Mouse (Mus musculus) 416B (cell line): ENCODE results near the gene Prok1.
A peak's percentile ranks its signal among the peaks of the same experiment; 100 is the strongest.

Experiments used
- DNase-seq: peaks from one replicate; pipeline ENCODE4 v3.0.0; 2011; ENCODE audit warnings: low read depth

The Prok1 gene

GRCm38 (mm10) chr3:107238051-107238450, 1.5 kb downstream of the Prok1 start:
- no peak for DNase-seq

DNA sequence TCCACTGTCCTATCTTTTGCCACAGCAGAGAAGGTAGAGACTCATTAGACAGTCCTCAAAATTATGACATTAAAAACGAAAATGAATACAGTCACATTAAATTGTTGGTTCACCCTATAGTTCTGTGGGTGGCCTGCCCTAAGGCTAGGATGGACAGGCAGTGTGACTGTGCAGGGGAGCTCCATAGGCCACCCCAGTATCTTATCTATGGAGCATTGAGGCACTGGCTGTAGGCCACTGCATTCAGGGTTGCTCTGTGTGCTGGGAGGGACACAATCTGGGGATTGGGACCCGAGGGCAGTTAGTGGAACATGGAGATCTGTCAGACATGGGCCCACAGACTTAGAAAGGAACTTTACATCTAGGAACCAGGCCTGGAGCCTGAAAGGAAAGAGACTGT, 5.6 kb downstream of the Prok1 start:
- no peak for DNase-seq

GRCm38 (mm10) chr3:107233351-107233813, 6.1 kb downstream of the Prok1 start:
- peak; percentile 92 for DNase-seq

DNA sequence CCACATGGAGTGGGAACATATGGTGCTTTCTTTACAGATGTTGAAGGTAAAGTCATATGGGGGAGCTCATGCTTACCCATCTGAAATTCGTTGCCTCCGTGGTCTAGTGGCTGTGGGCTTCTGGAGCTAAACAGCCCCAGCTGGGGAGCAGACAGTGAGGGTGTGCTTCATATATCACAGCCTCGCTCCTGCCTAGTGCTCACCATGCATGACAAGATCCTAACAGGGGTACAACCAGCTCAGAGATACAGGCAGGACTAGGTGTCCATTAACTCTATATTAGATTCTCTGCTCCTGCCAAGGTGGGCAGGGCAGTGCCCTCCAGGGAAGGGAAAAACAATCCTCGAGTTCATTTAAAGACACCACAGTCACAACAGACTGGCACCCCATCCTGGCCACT, 8.3 kb downstream of the Prok1 start:
- no peak for DNase-seq

DNA sequence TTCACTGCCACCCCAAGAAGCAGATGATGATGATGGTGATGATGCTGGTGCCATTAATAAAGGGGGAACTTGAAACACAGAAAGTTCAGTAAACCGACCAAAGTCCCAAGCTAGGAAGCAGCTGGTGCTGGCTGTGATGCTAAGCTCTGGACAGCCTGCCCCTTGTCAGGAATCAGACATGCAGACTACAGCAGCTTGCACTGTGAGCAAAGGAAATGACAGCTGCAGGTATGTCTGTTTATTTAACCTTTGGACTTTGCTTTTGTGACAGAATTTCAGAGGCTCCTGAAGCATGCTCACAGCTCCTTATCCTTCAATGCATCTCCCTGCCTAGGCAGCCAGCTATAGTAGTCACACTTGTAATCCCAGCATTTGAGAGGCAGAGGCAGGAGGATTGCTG, 9.0 kb downstream of the Prok1 start, which contains the start of gene A630076J17Rik:
Gene A630076J17Rik, plus strand, starts transcription at position 88 of the 400 bp plus-strand sequence.
- no peak for DNase-seq

- no peak for DNase-seq
Observed at GRCm38 (mm10) chr3:107229822-107230221, 9.7 kb downstream of the Prok1 start.

GRCm38 (mm10) chr3:107229221-107229620, 10.3 kb downstream of the Prok1 start:
- DNase-seq: no peak

GRCm38 (mm10) chr3:107225820-107226219, 13.7 kb downstream of the Prok1 start:
- DNase-seq: no peak

GRCm38 (mm10) chr3:107223230-107223629, 16.3 kb downstream of the Prok1 start:
- no peak for DNase-seq

DNA sequence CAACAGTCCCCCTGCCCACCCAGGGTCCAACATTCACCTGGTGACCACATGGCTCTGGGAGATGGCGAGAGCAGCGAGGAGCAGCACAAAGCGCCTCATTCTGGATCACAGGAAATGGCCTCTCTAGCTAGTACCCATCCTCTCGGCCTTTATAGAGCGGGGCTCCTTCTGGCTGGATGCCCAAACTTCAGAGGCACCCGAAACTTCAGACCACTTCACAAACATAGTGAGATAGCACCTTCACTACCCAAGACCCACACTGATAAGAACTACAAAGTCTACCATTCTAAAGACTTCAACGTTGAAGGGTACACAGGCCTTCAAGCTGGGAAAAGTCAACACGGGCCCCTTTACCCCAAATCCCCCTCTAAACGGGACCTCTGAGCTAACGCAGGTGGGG, 17.9 kb downstream of the Prok1 start, which contains the start of gene Cym:
Gene Cym, minus strand, starts transcription at position 125 of the 400 bp plus-strand sequence.
- no peak for DNase-seq

GRCm38 (mm10) chr3:107218572-107218971, 20.9 kb downstream of the Prok1 start:
- DNase-seq: no peak

DNA sequence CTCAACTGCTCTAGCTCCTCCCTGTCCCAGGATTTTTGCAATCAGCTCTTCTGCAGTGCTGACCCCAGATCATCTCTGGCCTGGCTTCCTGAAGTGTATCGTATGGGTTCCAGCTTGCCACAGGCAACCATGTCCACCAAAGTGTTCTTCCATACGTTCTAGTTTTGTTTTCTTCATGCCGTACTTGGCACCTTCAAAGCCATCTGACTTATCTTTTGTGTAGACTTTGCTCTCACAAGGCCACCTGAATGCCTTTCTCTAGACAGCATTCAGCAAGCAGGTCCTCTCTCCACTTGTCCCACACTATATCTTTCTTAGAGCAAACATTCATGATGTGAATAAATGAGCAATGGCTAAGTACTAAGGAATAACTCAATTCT, 22.4 kb downstream of the Prok1 start:
- DNase-seq: no peak

- no peak for DNase-seq
Observed at GRCm38 (mm10) chr3:107216400-107217100, 23.0 kb downstream of the Prok1 start.

DNA sequence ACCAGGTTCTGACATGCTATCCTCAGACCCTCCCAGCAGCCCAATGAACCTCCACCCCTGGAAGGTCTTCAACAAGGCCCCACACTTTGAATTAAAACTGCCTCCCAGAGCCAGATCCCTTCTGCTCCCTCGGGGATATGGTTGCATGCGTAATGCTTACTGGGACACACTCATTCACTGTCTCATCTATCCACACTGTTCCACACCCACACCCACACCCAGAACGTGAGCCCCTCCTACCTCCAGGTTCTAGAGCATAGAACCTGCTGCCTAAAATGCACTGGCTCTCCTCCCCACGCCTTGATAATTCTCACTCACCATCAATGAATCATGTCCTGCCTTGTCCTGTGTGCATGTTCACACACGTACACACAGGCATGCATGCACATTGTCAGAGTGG, 24.9 kb downstream of the Prok1 start:
- no peak for DNase-seq

DNA sequence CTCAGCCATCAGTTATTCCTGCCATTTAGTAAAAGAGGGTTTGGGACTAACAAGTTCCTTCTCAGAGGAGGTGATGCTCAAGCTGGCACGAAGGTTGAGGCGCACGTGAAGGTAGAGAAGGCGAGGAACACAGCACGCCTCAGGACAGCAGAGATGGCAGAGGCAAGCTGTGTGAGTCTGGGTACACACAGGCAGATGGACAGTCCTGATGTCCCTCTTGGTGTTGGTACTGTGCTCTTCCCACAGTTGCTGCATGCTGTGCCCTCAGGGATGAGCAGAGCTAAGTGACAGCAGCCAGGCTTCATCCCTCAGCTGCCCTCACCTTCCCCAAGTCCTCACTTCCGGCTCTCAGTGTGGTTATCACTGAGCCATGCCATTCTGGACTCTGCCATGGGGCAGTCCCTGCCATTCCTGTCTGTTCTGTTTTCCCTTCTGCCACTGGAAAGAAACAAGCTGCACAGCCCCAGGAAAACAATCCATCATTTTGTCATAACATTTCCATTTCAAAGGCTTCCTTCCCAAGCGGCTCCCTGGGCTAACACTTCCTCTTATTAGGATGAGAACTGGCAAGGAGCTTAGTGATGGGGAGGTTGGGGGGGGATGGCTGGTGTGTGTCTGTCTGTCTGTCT, 31.8 kb downstream of the Prok1 start:
- no peak for DNase-seq

DNA sequence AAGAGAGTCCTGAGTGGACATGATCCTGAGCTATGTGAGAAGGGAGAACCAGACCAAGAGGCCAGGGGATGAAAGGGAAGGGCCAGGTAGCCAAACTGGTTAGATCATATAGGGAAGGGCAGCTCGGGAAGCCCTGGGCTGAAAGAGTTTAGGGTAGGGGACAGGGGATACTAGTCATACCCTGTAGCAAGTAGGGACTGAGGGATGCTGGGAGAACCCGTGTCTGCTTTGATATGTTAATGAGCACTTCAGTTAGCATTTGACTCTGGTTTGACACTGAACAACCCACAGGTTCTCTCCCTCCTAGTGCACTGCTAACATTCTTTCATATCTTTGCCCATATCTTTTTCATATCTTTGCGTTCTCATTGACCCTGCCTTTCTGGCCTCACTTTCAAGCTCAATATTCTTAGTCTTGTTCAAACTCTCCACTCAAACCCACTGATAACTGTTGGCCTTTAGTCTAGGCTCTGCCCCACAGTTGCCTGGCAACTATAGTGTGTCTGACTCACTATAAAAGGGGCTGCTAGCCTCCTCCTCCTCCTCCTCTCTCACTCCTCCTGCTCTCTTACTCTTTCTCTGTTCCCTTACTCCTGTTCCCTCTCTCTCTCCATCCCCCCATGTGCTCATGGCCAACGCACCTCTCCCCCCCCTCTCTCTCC, 32.9 kb downstream of the Prok1 start:
- DNase-seq: no peak

DNA sequence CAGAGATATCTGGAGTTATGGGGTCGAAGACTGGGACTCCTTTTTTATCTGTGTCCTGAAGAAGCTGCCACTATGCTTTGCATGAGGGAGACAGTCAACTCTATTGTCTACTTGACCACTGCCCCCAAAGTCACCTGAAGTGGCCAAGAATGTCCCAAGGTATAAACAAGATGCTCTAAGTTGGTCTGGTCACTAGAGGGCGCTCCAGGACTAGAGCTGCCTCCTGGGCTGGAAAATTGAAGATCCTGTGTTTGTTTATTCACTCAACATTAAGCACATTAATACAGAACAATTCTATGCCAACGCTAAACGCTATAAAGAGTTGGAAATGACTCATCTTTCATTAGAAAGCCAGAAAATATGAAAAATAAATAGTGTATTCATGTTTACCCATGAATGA, 33.5 kb downstream of the Prok1 start:
- peak; percentile 72 for DNase-seq

GRCm38 (mm10) chr3:107205170-107205569, 34.3 kb downstream of the Prok1 start:
- DNase-seq: no peak

- no peak for DNase-seq
Observed at GRCm38 (mm10) chr3:107204413-107204812, 35.1 kb downstream of the Prok1 start.

DNA sequence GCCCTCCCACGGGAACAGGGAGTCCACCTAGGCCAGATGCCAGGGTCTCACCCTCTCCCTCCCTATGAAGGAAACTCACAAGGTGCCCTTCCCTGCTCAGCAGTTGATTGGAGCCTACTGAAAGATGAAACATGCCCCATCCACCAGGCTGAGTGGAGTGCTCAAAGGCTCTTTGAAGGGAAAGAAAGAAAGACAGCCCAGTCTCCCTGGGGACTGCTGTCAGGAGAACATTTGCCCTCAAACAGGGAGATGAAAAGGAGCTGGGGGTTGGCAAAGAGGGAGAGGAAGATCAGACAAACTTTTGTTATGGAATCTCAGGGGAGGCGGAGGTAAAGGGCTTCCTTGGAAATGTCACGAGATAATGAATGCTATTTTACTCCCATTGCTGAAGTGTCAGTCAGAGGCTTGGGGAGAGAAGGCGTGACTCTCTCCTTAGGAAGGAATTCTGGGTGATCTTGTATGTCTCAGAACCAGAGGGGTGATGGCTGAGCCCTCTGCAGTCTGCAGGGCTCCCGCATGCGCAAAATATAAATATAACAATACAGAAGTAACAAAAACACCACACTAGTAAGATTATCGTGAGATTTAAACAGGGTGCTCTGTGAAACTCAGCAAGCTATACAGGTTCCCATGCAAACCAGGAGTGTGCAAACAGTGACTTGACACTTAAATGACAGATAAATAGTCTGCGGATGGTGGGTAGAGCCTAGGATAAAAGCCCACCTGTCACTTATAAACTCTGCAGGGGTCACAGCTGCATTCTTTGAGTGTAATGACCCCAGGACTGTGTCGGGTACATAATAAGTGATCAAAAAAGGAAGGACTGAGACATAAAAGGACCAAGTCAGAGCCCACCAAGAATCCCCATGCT, 38.0 kb downstream of the Prok1 start:
- no peak for DNase-seq

- peak; percentile 44 for DNase-seq
Observed at GRCm38 (mm10) chr3:107188226-107188899, 51.1 kb downstream of the Prok1 start.

DNA sequence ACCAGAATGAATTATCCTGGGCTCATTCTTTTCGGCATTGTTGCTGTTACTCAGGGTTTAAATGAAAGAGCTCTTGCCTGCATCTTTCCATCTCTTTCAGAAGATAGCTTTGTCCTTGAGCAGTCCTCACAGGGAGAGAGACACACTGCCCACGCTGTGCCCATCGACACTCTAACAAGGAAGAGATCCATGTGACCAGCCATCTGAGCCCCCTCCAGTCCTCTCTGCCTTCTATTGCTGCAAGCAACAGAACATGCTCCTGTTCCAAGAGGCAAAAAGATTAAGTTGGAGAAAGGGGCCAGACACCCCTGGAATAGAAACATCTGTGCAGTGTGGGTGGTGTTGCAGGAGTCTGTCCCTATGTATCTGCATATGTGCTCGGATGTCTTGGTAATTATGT, 52.5 kb downstream of the Prok1 start:
- DNase-seq: no peak
